Mouse (Mus musculus): ENCODE results near the gene Dlx6.

Gene Dlx6

GRCm38 (mm10) chr6:6863160-6863870 is at the start of gene Dlx6:
Gene Dlx6, plus strand, starts transcription at chr6:6863334.
- no peak for DNase-seq

GRCm38 (mm10) chr6:6816821-6817220 is 46.3 kb upstream of the Dlx6 start:
- DNase-seq, result no peak

- DNase-seq, result no peak
Measured at GRCm38 (mm10) chr6:6818036-6818788, 44.9 kb upstream of the Dlx6 start.

GRCm38 (mm10) chr6:6819134-6819533 is 44.0 kb upstream of the Dlx6 start:
- DNase-seq, result no peak

GRCm38 (mm10) chr6:6825313-6825712 is 37.8 kb upstream of the Dlx6 start:
- no peak for DNase-seq

- DNase-seq, result no peak
Measured at GRCm38 (mm10) chr6:6826861-6827260, 36.3 kb upstream of the Dlx6 start.

- no peak for DNase-seq
Measured at GRCm38 (mm10) chr6:6830446-6830845, 32.7 kb upstream of the Dlx6 start.

- DNase-seq, result no peak
Measured at GRCm38 (mm10) chr6:6833301-6833700, 29.8 kb upstream of the Dlx6 start.

- DNase-seq, result no peak
Measured at GRCm38 (mm10) chr6:6848541-6848940, 14.6 kb upstream of the Dlx6 start.

GRCm38 (mm10) chr6:6849744-6850143 is 13.4 kb upstream of the Dlx6 start:
- no peak for DNase-seq

- DNase-seq, result no peak
Measured at GRCm38 (mm10) chr6:6850324-6851060, 12.6 kb upstream of the Dlx6 start.

- DNase-seq, result no peak
Measured at GRCm38 (mm10) chr6:6851166-6851565, 12.0 kb upstream of the Dlx6 start.

- DNase-seq, result no peak
Measured at GRCm38 (mm10) chr6:6852944-6853343, 10.2 kb upstream of the Dlx6 start.

- DNase-seq, result no peak
Measured at GRCm38 (mm10) chr6:6854176-6854575, 9.0 kb upstream of the Dlx6 start.

GRCm38 (mm10) chr6:6854902-6855745 is 8.0 kb upstream of the Dlx6 start:
- DNase-seq, result no peak

- DNase-seq, result no peak
Measured at GRCm38 (mm10) chr6:6855746-6856185, 7.4 kb upstream of the Dlx6 start.

GRCm38 (mm10) chr6:6856316-6856715 is 6.8 kb upstream of the Dlx6 start:
- DNase-seq, result no peak

- no peak for DNase-seq
Measured at GRCm38 (mm10) chr6:6856881-6857280, 6.3 kb upstream of the Dlx6 start.

- no peak for DNase-seq
Measured at GRCm38 (mm10) chr6:6857766-6858165, 5.4 kb upstream of the Dlx6 start.

- no peak for DNase-seq
Measured at GRCm38 (mm10) chr6:6858571-6858970, 4.6 kb upstream of the Dlx6 start.

GRCm38 (mm10) chr6:6859111-6859949 is 3.8 kb upstream of the Dlx6 start:
- DNase-seq, result no peak

GRCm38 (mm10) chr6:6859950-6860410 is 3.2 kb upstream of the Dlx6 start:
- DNase-seq, result no peak

Measured in spleen, adult 18-20 months (tissue).